Mouse (Mus musculus) heart, embryonic 14.5 days (tissue): ENCODE measurements around the gene Auts2. TPM values are rescaled to one million over a fixed set of nuclear protein-coding genes. Genes with fewer than 3 reads are reported as not detected.

Experiments used
- ATAC-seq: fragments of 200-750 bp; cut with Nextera tagmentation; 2 replicates; pipeline ENCODE4 v1.8.0; 2017; ENCODE audit warnings: low read depth, moderate TSS enrichment; ENCODE audit not compliant: insufficient number of reproducible peaks, insufficient read depth, low FRiP score
- H3K27ac ChIP-seq, 2 experiments: fragments of 200-500 bp in 1 of 2; fragments of 300-500 bp in 1 of 2; sonication (generic) in 1 of 2; replicated peaks in 1 of 2; 2 replicates each; pipeline ENCODE4 v1.5.1; 2012 to 2014; ENCODE audit warnings: low read depth in 2 of 2, low read length in 2 of 2, control low read depth in 1 of 2, mild to moderate bottlenecking in 1 of 2, mixed read lengths in 1 of 2; ENCODE audit not compliant: control insufficient read depth in 1 of 2, insufficient read depth in 1 of 2
- H3K27me3 ChIP-seq: fragments of 300-500 bp; sonication (generic); 2 replicates; pipeline ENCODE4 v1.6.1; 2014; ENCODE audit warnings: mild to moderate bottlenecking, low read length, control low read depth; ENCODE audit not compliant: control insufficient read depth, insufficient read depth
- H3K36me3 ChIP-seq: fragments of 300-500 bp; sonication (generic); 2 replicates; pipeline ENCODE4 v1.6.1; 2014; ENCODE audit warnings: mild to moderate bottlenecking, control low read depth, low read length, mixed read lengths; ENCODE audit not compliant: control insufficient read depth, insufficient read depth
- H3K4me1 ChIP-seq, 2 experiments: fragments of 200-500 bp in 1 of 2; fragments of 300-500 bp in 1 of 2; sonication (generic) in 1 of 2; 2 replicates each; pipeline ENCODE4 v1.6.1; 2012 to 2014; ENCODE audit warnings: low read length in 2 of 2, control low read depth in 1 of 2, mixed read lengths in 1 of 2; ENCODE audit not compliant: control insufficient read depth in 2 of 2, insufficient read depth in 2 of 2
- H3K4me2 ChIP-seq: fragments of 300-500 bp; sonication (generic); 2 replicates; pipeline ENCODE4 v1.6.1; 2014; ENCODE audit warnings: mild to moderate bottlenecking, low read length
- H3K4me3 ChIP-seq, 2 experiments: fragments of 200-500 bp in 1 of 2; fragments of 300-500 bp in 1 of 2; sonication (generic) in 1 of 2; 2 replicates each; pipeline ENCODE4 v1.5.1; 2012 to 2014; ENCODE audit warnings: low read length in 2 of 2, mild to moderate bottlenecking in 2 of 2, control low read depth in 1 of 2, low read depth in 1 of 2, moderate library complexity in 1 of 2; ENCODE audit not compliant: control insufficient read depth in 1 of 2, insufficient read depth in 1 of 2
- H3K9ac ChIP-seq: fragments of 300-500 bp; sonication (generic); 2 replicates; pipeline ENCODE4 v1.6.1; 2014; ENCODE audit warnings: mild to moderate bottlenecking, low read length
- H3K9me3 ChIP-seq: fragments of 300-500 bp; sonication (generic); 2 replicates; pipeline ENCODE4 v1.6.1; 2016; ENCODE audit warnings: low read length, control low read depth; ENCODE audit not compliant: control insufficient read depth
- WGBS: fragments of 180-500 bp; shearing (Covaris S2); extraction: QIAGEN DNeasy Blood & Tissue Kit; methylation state at CpG from one replicate; pipeline ENCODE4 v1.1.7; 2014; 5-methylcytosine and 5-hydroxymethylcytosine counted together
- polyA plus RNA-seq: library from polyadenylated mRNA; unstranded; fragments of >200 nt; fragmentation: Nextera tagmentation; extraction: Ambion mirVana; gene quantifications from 2 replicates; pipeline ENCODE4 v1.2.1, GENCODE M21; 2014

Auts2 gene
- polyA plus RNA-seq, 1 experiment from 2014 or later = 18.0 TPM

DNA sequence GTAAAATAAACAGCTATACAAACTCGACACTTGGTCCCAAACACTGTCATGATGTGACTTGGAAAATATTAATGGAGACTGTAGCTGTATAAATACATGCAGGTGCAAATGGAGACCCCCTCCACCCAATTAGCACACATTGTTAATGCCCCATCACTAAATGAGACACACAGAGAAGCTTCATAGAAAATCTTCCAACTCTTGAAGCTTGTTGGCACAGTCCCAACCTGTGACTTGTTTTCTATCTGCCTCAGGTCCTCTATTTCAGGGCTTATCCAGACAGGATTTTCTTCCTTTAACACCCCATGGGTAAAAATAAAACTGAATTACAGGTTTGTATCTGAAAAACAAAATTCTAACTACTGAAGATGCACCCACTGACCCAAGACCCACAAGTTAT is 272.2 kb downstream of the Auts2 start:
- 80% methylated on average over 1 of the region's 1 CpGs for WGBS

GRCm38 (mm10) chr5:132270074-132270473 is 273.1 kb downstream of the Auts2 start:
- WGBS = 24% methylated on average over 3 of the region's 3 CpGs
- no peak overlapping the region for H3K4me3 ChIP-seq
- peaks cover 6 to 31% of the 10 kb centered on the region in 2 experiments for H3K4me1 ChIP-seq
- H3K9ac ChIP-seq = no peak overlapping the region
- no peaks in the 10 kb centered on the region for H3K36me3 ChIP-seq
- H3K9me3 ChIP-seq = no peaks in the 10 kb centered on the region
- 0 out of 2 replicates have a peak, but pooled peaks cover 3% of the 10 kb centered on the region for H3K27me3 ChIP-seq
- no peak overlapping the region for H3K27ac ChIP-seq
- no peak overlapping the region for H3K4me2 ChIP-seq
- no peak for ATAC-seq

More for the DNA sequence above, 272.2 kb downstream of the Auts2 start:
- Histone ChIP-seq H3K4me2 (no peak overlapping the region), H3K27me3 (no peaks in the 10 kb centered on the region), H3K4me3 (no peak overlapping the region), H3K27ac (no peak overlapping the region), H3K36me3 (no peaks in the 10 kb centered on the region), H3K9ac (no peak overlapping the region), H3K4me1 (peaks cover 6 to 31% of the 10 kb centered on the region in 2 experiments), H3K9me3 (no peaks in the 10 kb centered on the region)
- no peak for ATAC-seq

DNA sequence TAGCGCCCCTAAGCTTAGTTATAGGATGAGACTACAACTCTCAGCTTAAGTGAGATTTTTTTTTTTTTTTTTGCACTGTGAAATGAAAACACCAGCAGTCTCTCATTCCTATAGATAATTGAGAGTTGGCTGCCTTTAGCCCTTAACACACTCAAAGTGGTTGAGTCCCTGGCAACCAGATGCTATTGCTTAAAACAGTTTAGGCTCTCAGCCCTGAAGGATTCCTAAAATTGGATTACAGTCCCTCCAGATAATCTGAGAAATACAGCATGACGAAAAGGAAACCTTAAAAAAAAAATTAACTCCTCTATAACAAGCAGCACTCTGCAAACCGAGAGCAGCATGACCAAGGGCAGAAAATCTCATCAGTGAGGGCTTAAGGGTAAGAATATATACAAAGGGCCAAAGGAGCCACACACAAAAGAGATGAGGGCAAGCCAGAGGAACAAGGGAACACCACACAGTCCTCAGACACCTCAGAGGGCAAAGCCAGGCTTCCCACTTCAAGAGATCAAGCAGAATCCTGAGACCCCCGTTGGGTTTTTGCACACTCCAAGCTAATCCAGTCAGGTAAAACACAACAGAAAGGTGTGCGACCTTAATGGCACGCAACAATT is 274.7 kb downstream of the Auts2 start:
- WGBS = 74% methylated on average over 6 of the region's 6 CpGs
- Histone ChIP-seq H3K9ac (no peak overlapping the region), H3K36me3 (no peaks in the 10 kb centered on the region), H3K27ac (no peak overlapping the region), H3K4me3 (no peak overlapping the region), H3K9me3 (no peaks in the 10 kb centered on the region), H3K27me3 (0 out of 2 replicates have a peak, but pooled peaks cover 3% of the 10 kb centered on the region), H3K4me2 (no peak overlapping the region), H3K4me1 (peaks cover 6 to 41% of the 10 kb centered on the region in 2 experiments)
- ATAC-seq = no peak

GRCm38 (mm10) chr5:132265015-132265414 is 278.1 kb downstream of the Auts2 start:
- H3K4me2 ChIP-seq = no peak overlapping the region
- no peaks in the 10 kb centered on the region for H3K36me3 ChIP-seq
- no peak overlapping the region for H3K9ac ChIP-seq
- H3K9me3 ChIP-seq = no peaks in the 10 kb centered on the region
- 48% methylated on average over 1 of the region's 1 CpGs for WGBS
- 0 out of 2 replicates have a peak, but pooled peaks cover 3% of the 10 kb centered on the region for H3K27me3 ChIP-seq
- H3K4me1 ChIP-seq = peaks cover 0 to 14% of the 10 kb centered on the region in 2 experiments
- no peak overlapping the region for H3K4me3 ChIP-seq
- no peak overlapping the region for H3K27ac ChIP-seq
- ATAC-seq = no peak

GRCm38 (mm10) chr5:132261750-132262149 is 281.4 kb downstream of the Auts2 start:
- Histone ChIP-seq H3K36me3 (no peaks in the 10 kb centered on the region), H3K27ac (no peak overlapping the region), H3K9ac (no peak overlapping the region), H3K4me3 (no peak overlapping the region), H3K9me3 (no peaks in the 10 kb centered on the region), H3K4me1 (peaks cover 0 to 10% of the 10 kb centered on the region in 2 experiments; a peak in 3 of 4 replicates), H3K4me2 (no peak overlapping the region), H3K27me3 (0 out of 2 replicates have a peak, but pooled peaks cover 3% of the 10 kb centered on the region)
- 86% methylated on average over 1 of the region's 1 CpGs for WGBS
- ATAC-seq = no peak

DNA sequence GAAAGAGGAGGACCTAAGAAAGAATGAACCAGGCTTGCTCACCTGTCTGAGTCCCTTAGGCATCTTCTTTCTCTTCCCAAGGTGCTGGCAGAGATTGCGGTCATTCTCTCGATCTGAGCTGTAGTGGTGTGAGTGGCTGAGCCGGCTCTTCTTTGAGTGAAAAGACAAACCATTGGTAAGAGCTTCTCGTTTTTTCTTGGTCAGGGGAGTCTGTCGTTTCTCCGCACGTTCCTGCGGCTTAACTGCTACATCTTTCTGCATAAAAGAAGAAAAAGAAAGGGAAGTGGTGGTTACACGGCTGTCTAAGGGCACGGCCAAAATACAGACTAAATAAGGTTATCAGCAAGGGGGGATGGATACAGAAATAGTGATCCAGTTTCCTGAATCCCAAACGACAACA is 284.3 kb downstream of the Auts2 start:
- no peaks in the 10 kb centered on the region for H3K36me3 ChIP-seq
- WGBS = 86% methylated on average over 11 of the region's 11 CpGs
- no peak for ATAC-seq
- H3K27me3 ChIP-seq = no peaks in the 10 kb centered on the region
- no peak overlapping the region for H3K27ac ChIP-seq
- no peak overlapping the region for H3K4me3 ChIP-seq
- no peak overlapping the region for H3K4me2 ChIP-seq
- 0 out of 4 replicates have a peak, but pooled peaks cover 0 to under 1% of the 10 kb centered on the region in 2 experiments for H3K4me1 ChIP-seq
- no peak overlapping the region for H3K9ac ChIP-seq
- H3K9me3 ChIP-seq = no peaks in the 10 kb centered on the region

GRCm38 (mm10) chr5:132255579-132255978 is 287.6 kb downstream of the Auts2 start:
- no peaks in the 10 kb centered on the region for H3K9me3 ChIP-seq
- H3K36me3 ChIP-seq = no peaks in the 10 kb centered on the region
- no peaks in the 10 kb centered on the region for H3K4me1 ChIP-seq
- no peak overlapping the region for H3K9ac ChIP-seq
- no peak for ATAC-seq
- H3K27ac ChIP-seq = no peak overlapping the region
- H3K4me2 ChIP-seq = no peak overlapping the region
- H3K4me3 ChIP-seq = no peak overlapping the region
- no peaks in the 10 kb centered on the region for H3K27me3 ChIP-seq
- 81% methylated on average over 8 of the region's 8 CpGs for WGBS

- Histone ChIP-seq H3K27me3 (no peaks in the 10 kb centered on the region), H3K27ac (no peak overlapping the region), H3K4me3 (no peak overlapping the region), H3K9ac (no peak overlapping the region), H3K4me2 (no peak overlapping the region), H3K4me1 (peaks cover 6 to 16% of the 10 kb centered on the region in 2 experiments; a peak in 3 of 4 replicates), H3K36me3 (no peaks in the 10 kb centered on the region), H3K9me3 (no peaks in the 10 kb centered on the region)
- WGBS = 55% methylated on average over 11 of the region's 11 CpGs
- no peak for ATAC-seq
These were observed 293.6 kb downstream of the Auts2 start for GRCm38 (mm10) chr5:132249523-132249922.
